Mouse (Mus musculus) neural tube, embryonic 15.5 days (tissue): ENCODE results near the gene Syt9. TPM values are rescaled to one million over a fixed set of nuclear protein-coding genes. Genes with fewer than 3 reads are reported as not detected.

Source experiments
- ATAC-seq: fragments of 200-750 bp; cut with Nextera tagmentation; 2 replicates; pipeline ENCODE4 v1.8.0; 2017; ENCODE audit warnings: mild to moderate bottlenecking, moderate TSS enrichment, moderate library complexity; ENCODE audit not compliant: low FRiP score
- H3K27ac ChIP-seq: fragments of 300-500 bp; sonication (generic); replicated peaks from 2 replicates; pipeline ENCODE4 v1.5.1; 2015; ENCODE audit warnings: mild to moderate bottlenecking, inconsistent platforms
- H3K27me3 ChIP-seq: fragments of 300-500 bp; sonication (generic); replicated peaks from 2 replicates; pipeline ENCODE4 v1.6.1; 2015; ENCODE audit warnings: inconsistent platforms
- H3K36me3 ChIP-seq: fragments of 300-500 bp; sonication (generic); 2 replicates; pipeline ENCODE4 v1.6.1; 2015; ENCODE audit warnings: inconsistent platforms
- H3K4me1 ChIP-seq: fragments of 300-500 bp; sonication (generic); 2 replicates; pipeline ENCODE4 v1.6.1; 2015; ENCODE audit warnings: inconsistent platforms
- H3K4me2 ChIP-seq: fragments of 300-500 bp; sonication (generic); 2 replicates; pipeline ENCODE4 v1.6.1; 2015; ENCODE audit warnings: inconsistent platforms, mild to moderate bottlenecking, moderate library complexity
- H3K4me3 ChIP-seq: fragments of 300-500 bp; sonication (generic); replicated peaks from 2 replicates; pipeline ENCODE4 v1.5.1; 2015; ENCODE audit warnings: mild to moderate bottlenecking, inconsistent platforms
- H3K9ac ChIP-seq: fragments of 300-500 bp; sonication (generic); replicated peaks from 2 replicates; pipeline ENCODE4 v1.6.1; 2015; ENCODE audit warnings: mild to moderate bottlenecking, inconsistent platforms
- H3K9me3 ChIP-seq: fragments of 300-500 bp; sonication (generic); replicated peaks from 2 replicates; pipeline ENCODE4 v1.6.1; 2016; ENCODE audit warnings: inconsistent platforms
- WGBS: fragments of 180-500 bp; shearing (Covaris S2); methylation state at CpG from one replicate; pipeline ENCODE4 v1.1.7; 2015; ENCODE audit warnings: mixed read lengths; 5-methylcytosine and 5-hydroxymethylcytosine counted together
- polyA plus RNA-seq: library from polyadenylated mRNA; unstranded; fragments of >200 nt; fragmentation: Nextera tagmentation; extraction: Ambion mirVana; gene quantifications from 2 replicates; pipeline ENCODE4 v1.2.1, GENCODE M21; 2015

Gene Syt9
- polyA plus RNA-seq, 1 experiment from 2014 or later: 10.9 TPM

DNA sequence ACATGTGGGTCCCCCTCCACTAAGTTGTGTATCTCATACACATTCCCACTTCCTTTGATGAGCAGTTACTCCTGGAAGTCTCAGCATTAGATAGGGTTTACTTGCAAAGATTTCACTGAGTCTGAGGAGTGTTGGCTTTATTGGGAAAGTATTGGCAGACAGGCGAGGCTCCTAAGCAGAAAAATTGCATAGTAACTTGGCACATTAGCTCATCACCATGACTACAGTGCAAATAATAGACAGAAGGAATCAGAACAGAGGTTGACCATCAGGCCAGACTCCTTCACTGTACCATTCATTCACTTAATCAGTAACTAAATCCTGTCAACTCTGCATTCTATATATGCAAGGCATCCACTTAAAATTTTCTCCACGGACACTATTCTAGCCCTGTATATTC is 190.1 kb downstream of the Syt9 start:
- Histone ChIP-seq H3K27ac (no peak overlapping the region), H3K27me3 (no peaks in the 10 kb centered on the region), H3K9ac (no peak overlapping the region), H3K4me1 (no peaks in the 10 kb centered on the region; the same call in 1 of the 2 replicates), H3K4me2 (no peak overlapping the region), H3K9me3 (no peaks in the 10 kb centered on the region), H3K36me3 (no peaks in the 10 kb centered on the region), H3K4me3 (no peak overlapping the region)
- WGBS: 66% methylated on average over 2 of the region's 2 CpGs
- ATAC-seq: no peak

DNA sequence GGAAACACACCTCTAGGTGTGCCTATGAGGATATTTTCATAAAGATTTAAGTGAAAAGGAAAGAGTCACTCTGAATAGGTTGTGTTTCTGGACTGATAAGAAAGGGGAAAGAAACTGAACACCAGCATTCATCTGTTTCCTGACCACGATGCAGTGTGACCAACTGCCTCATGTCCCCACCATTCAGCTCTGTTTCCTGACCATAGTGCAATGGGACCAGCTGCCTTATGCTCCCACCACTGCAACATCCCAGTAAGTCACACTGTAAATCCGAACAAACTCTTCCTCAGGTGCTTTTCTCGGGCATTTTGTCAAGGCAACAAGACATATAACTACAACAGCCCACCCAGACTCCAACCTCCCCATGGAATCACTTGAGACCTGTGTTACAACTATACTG is 191.1 kb downstream of the Syt9 start:
- 86% methylated on average over 3 of the region's 3 CpGs for WGBS
- Histone ChIP-seq H3K4me1 (no peaks in the 10 kb centered on the region; the same call in 1 of the 2 replicates), H3K27me3 (no peaks in the 10 kb centered on the region), H3K27ac (no peak overlapping the region), H3K4me3 (no peak overlapping the region), H3K9me3 (no peaks in the 10 kb centered on the region), H3K36me3 (no peaks in the 10 kb centered on the region), H3K4me2 (no peak overlapping the region), H3K9ac (no peak overlapping the region)
- ATAC-seq: no peak

DNA sequence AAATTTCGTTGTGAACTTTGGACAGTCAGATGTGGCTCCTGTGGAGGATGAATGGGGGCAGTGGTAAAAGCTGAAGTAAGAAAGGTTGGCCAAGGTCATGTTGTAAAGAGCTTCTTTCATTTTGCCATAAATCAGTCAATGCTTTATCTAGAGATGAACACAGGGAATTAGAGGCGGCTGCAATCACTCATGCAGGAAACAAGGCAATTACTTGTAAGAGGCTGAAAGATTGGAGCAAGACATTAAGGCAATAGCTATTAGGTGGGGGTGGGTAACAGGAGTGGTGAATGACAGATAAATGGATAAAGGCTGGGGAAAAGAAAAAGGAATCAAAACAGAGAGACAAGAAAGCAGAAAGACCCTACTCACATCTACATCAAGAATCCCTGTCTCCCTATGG is 193.2 kb downstream of the Syt9 start:
- ATAC-seq: no peak
- Histone ChIP-seq H3K27me3 (no peaks in the 10 kb centered on the region), H3K4me3 (no peak overlapping the region), H3K4me2 (no peak overlapping the region), H3K36me3 (no peaks in the 10 kb centered on the region), H3K9me3 (no peaks in the 10 kb centered on the region), H3K4me1 (no peaks in the 10 kb centered on the region; the same call in 1 of the 2 replicates), H3K27ac (no peak overlapping the region), H3K9ac (no peak overlapping the region)
- 11% methylated on average over 2 of the region's 2 CpGs for WGBS

DNA sequence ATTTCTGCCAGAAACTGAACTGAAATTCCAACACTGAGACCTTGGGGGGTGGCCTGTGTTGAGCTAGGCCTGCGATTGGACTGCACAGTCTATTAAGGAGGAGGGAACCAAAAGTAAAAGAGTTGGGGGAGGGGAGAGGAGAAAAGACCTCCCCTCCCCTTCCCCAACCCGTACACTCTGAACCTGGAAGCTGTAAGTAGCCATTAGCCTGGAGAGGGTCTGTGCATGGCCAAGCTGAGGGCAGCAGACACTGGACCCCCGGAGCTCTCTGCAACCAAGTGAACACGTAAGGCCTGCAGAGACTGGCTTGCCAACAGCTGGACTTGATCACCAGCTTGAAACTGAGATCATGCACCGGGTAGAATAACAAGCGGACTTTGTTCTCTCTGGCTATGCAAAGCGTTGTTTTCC is 196.7 kb downstream of the Syt9 start, which contains the start of gene Olfml1:
TSS of gene Olfml1 (plus strand) at position 186 of the 411 bp plus-strand sequence.
- Histone ChIP-seq H3K9me3 (no peaks in the 10 kb centered on the region), H3K4me3 (peak within 1 kb of the TSS; percentile 19), H3K4me2 (peak within 1 kb of the TSS; percentile 21; the same call in 1 of the 2 replicates), H3K9ac (no peak within 1 kb of the TSS), H3K4me1 (no peaks in the 10 kb centered on the region; the same call in 1 of the 2 replicates), H3K36me3 (no peaks in the 10 kb centered on the region), H3K27me3 (no peaks in the 10 kb centered on the region), H3K27ac (no peak within 1 kb of the TSS; the same call in 1 of the 2 replicates)
- WGBS: 65% methylated on average over 7 of the region's 7 CpGs
- ATAC-seq: no peak

DNA sequence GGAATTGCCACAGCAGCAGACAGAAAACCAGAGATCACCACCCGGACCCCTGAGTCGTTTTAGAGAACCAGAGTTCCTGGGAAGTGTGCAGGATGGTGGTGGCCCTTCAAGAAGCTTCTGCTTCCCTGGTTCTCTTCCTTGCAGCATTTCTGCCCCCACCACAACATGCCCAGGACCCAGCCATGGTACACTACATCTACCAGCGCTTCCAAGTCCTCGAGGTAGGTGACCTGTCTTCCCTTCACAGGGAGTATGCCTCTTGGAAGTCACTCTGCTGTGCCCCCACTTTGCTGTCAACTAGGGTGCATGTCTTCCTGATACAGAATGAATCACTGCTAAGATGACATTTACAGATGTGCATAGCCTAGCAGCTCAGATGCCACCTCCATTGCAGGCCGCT is 197.1 kb downstream of the Syt9 start:
- no peaks in the 10 kb centered on the region for H3K9me3 ChIP-seq
- WGBS: 83% methylated on average over 5 of the region's 5 CpGs
- ATAC-seq: no peak
- H3K36me3 ChIP-seq: no peaks in the 10 kb centered on the region
- peak overlapping the region; percentile 21; the same call in 1 of the 2 replicates for H3K4me2 ChIP-seq
- peak overlapping the region; percentile 19 for H3K4me3 ChIP-seq
- H3K27ac ChIP-seq: no peak overlapping the region; the same call in 1 of the 2 replicates
- H3K4me1 ChIP-seq: no peaks in the 10 kb centered on the region; the same call in 1 of the 2 replicates
- no peak overlapping the region for H3K9ac ChIP-seq
- H3K27me3 ChIP-seq: no peaks in the 10 kb centered on the region

DNA sequence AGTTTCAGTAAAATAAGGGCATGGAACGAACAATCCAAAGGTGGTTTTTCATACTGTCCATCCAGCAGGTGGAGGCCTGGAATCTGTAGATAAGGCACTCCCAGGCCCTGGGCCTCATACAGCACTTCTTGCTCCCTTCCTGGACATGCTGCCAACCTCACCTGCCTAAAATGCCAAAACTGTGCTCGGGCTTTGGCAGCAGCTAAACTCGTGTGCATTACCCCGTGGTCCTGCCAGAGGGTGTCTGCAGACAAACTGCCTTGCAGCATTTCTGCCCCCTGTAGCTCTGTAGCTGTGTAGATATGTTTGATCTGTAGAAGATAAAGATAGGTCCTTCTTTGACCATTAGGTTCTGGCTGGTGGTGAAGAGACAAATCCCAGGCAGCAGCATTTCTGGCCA is 198.4 kb downstream of the Syt9 start:
- Histone ChIP-seq H3K27ac (no peak overlapping the region), H3K4me1 (no peaks in the 10 kb centered on the region; the same call in 1 of the 2 replicates), H3K9ac (no peak overlapping the region), H3K4me3 (no peak overlapping the region), H3K4me2 (no peak overlapping the region), H3K27me3 (no peaks in the 10 kb centered on the region), H3K36me3 (no peaks in the 10 kb centered on the region), H3K9me3 (no peaks in the 10 kb centered on the region)
- no peak for ATAC-seq
- WGBS: 74% methylated on average over 4 of the region's 4 CpGs

DNA sequence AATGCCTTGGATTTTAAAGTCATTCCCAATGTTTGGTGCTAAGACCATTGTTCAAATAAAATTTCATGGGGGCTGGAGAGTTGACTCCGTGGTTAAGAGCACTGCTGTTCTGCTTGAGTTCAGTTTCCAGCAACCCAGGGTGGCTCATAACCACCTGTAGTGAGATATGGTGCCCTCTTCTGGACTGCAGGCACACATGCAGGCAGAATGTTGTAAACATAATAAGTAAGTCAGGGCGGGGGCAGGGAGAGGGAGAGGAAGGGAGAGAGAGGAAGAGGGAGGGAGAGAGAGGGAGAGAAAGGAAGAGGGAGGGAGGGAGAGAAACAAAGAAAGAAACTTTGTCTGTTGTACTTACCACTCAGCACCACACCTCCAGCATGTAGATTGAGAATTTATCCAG is 203.3 kb downstream of the Syt9 start:
- no peak overlapping the region for H3K27ac ChIP-seq
- no peak overlapping the region for H3K4me3 ChIP-seq
- H3K9ac ChIP-seq: no peak overlapping the region
- H3K4me2 ChIP-seq: no peak overlapping the region
- WGBS: 75% methylated on average over 2 of the region's 2 CpGs
- H3K4me1 ChIP-seq: no peaks in the 10 kb centered on the region
- no peak for ATAC-seq
- no peaks in the 10 kb centered on the region for H3K36me3 ChIP-seq
- H3K9me3 ChIP-seq: no peaks in the 10 kb centered on the region
- H3K27me3 ChIP-seq: no peaks in the 10 kb centered on the region

DNA sequence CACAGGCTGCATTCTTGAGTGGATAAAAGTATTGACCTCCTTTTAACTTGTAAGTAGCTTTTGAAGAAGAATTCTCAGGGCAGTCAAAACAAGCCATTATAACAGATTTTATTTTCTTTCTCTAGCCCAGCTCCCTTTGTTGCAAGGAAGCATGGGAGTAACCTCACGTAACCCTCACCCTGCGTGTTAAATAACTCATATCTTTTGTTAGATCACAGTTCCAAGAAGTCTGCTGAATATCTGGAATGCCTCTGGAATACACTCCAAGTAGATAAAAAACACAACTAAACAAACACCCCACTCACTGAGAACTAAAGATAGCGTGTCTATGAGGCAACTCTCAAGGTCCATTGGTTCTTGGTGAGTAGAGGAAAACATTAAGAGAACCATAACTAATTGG is 203.7 kb downstream of the Syt9 start:
- Histone ChIP-seq H3K4me3 (no peak overlapping the region), H3K27me3 (no peaks in the 10 kb centered on the region), H3K4me1 (no peaks in the 10 kb centered on the region), H3K4me2 (no peak overlapping the region), H3K36me3 (no peaks in the 10 kb centered on the region), H3K9ac (no peak overlapping the region), H3K27ac (no peak overlapping the region), H3K9me3 (no peaks in the 10 kb centered on the region)
- 76% methylated on average over 3 of the region's 3 CpGs for WGBS
- ATAC-seq: no peak

DNA sequence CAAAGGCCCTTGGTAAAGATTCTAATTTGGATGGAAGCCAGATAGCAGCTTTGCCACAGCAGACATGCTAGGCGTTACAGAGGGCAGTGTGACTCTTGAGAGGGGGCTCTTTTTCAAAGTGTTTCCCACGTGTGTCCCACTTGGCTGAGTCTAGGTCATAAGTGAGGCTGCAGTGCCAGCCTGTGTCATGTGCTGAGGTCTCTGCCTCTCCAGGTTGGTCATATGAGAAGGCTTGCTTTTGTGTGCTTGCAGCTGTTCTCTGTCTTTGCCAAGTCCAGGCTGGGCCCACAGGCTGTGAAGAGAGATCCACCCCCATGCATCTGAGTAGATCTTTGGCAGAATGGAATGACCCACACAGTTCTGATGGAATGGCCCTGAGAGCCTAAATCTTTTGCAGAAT is 222.1 kb downstream of the Syt9 start:
- H3K27ac ChIP-seq: no peak overlapping the region
- no peak overlapping the region for H3K4me3 ChIP-seq
- no peak overlapping the region for H3K4me2 ChIP-seq
- peaks cover 5% of the 10 kb centered on the region; the same call in 1 of the 2 replicates for H3K27me3 ChIP-seq
- H3K9ac ChIP-seq: no peak overlapping the region
- H3K36me3 ChIP-seq: no peaks in the 10 kb centered on the region
- H3K4me1 ChIP-seq: peaks cover 14% of the 10 kb centered on the region
- no peak for ATAC-seq
- no peaks in the 10 kb centered on the region for H3K9me3 ChIP-seq
- 29% methylated on average over 2 of the region's 2 CpGs for WGBS

DNA sequence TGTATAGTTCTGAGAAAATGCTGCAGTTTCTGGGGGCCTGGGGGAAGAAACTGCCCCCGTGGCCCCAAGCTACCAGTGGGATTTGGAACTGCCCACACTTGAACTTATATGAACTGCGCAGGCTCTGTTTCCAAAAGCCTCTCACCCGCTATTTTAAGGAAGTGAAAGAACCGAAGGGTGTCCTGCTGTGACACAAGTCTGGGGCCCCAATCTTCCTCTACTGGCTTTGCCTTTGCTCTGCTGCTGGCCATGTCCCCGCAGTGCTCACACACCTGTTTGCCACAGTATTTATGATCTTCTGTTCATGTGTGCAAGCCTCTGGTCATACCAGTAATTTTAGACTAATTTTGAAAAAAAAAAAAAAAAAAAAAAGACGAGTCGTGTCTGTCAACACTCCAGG is 223.4 kb downstream of the Syt9 start:
- 0 out of 2 replicates have a peak, but pooled peaks have one; percentile 1 for ATAC-seq
- no peak overlapping the region for H3K9ac ChIP-seq

DNA sequence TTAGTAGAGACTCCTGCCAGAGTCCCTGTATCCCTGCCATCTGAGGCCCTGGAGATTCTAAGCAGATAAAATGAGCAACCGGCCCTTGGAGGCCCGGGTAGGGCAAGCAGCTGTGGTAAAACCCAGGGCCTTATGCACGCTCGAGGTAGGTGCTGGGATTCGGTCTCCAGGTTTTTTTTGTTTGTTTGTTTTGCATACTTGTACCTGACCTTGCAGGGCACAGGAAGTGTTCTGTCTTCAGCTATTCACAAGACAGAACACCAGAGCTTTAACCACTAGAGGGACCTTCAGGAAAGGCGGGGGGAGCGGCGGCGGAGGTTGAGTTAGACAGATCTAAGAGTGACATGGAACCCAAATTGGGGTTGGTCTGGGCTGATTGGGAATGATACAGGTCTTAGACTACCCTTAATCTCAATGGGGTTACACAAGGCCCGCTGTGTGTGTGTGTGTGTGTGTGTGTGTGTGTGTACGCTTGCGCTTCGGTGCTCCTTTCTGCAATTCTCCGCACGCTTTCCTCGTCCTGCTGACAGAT is 223.9 kb downstream of the Syt9 start:
- Histone ChIP-seq H3K27me3 (peaks cover 5% of the 10 kb centered on the region; the same call in 1 of the 2 replicates), H3K36me3 (no peaks in the 10 kb centered on the region), H3K9me3 (no peaks in the 10 kb centered on the region), H3K4me3 (peak overlapping the region; percentile 62), H3K4me1 (peaks cover 14% of the 10 kb centered on the region), H3K27ac (no peak overlapping the region), H3K9ac (peak overlapping the region; percentile 54), H3K4me2 (peak overlapping the region; percentile 100)
- ATAC-seq: peak; percentile 89
- 2% methylated on average over 16 of the region's 16 CpGs for WGBS

More for the DNA sequence above, 223.4 kb downstream of the Syt9 start:
- no peaks in the 10 kb centered on the region for H3K36me3 ChIP-seq
- H3K4me1 ChIP-seq: peaks cover 14% of the 10 kb centered on the region
- WGBS: 34% methylated on average over 7 of the region's 7 CpGs
- H3K4me2 ChIP-seq: peak overlapping the region; percentile 100
- no peak overlapping the region for H3K27ac ChIP-seq
- peak overlapping the region; percentile 62; the same call in 1 of the 2 replicates for H3K4me3 ChIP-seq
- H3K9me3 ChIP-seq: no peaks in the 10 kb centered on the region
- peaks cover 5% of the 10 kb centered on the region; the same call in 1 of the 2 replicates for H3K27me3 ChIP-seq

DNA sequence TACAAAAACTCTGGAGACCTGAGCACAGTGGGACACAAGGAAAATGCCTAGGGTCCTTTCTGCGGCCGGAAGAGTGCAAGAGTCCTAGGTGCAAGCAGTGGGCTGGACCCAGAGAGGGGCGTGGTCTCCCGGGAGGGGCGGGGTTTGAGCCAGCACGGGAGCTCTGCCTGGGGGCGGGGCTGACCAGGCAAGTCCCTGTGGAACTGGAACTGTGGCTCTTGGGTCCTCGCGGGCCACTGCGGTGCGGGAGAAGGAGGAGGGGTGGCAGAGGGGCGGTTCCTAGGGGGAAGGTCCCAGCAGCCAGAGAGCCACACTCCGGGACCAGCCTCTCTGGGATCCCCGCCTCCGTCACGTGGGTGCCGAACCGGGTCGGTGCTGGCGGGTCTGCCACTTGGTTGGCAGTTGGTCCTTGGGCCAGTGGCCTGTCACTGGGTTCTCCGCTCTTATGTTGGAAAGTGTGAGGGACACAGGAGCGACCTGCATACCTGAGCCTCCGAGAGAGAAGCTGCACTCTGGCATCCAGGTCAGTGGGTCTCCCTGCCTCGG is 224.4 kb downstream of the Syt9 start, which contains the start of gene Ppfibp2:
TSS of gene Ppfibp2 (plus strand) at position 351 of the 546 bp plus-strand sequence.
- Histone ChIP-seq H3K9ac (peak within 1 kb of the TSS; percentile 54), H3K4me1 (peaks cover 14% of the 10 kb centered on the region), H3K27me3 (peaks cover 5% of the 10 kb centered on the region; the same call in 1 of the 2 replicates), H3K36me3 (no peaks in the 10 kb centered on the region), H3K4me2 (peak within 1 kb of the TSS; percentile 100), H3K27ac (no peak within 1 kb of the TSS), H3K9me3 (no peaks in the 10 kb centered on the region), H3K4me3 (peak within 1 kb of the TSS; percentile 62)
- peak; percentile 94 for ATAC-seq
- 1% methylated on average over 24 of the region's 24 CpGs for WGBS
